Mouse (Mus musculus) ES-Bruce4 (cell line): ENCODE results near the gene Traf7. TPM values are rescaled to one million over a fixed set of nuclear protein-coding genes. Genes with fewer than 3 reads are reported as not detected.

ENCODE experiments used
- H3K27ac ChIP-seq: 2 replicates; pipeline ENCODE4 v1.5.1; 2012; ENCODE audit warnings: low read length, inconsistent platforms; ENCODE audit not compliant: insufficient read depth
- H3K27me3 ChIP-seq: 2 replicates; pipeline ENCODE4 v1.6.1; 2012; ENCODE audit warnings: mild to moderate bottlenecking, low read length, inconsistent platforms; ENCODE audit not compliant: control insufficient read depth, poor library complexity, insufficient read depth, severe bottlenecking
- H3K36me3 ChIP-seq: 2 replicates; pipeline ENCODE4 v1.6.1; 2012; ENCODE audit warnings: inconsistent platforms, mild to moderate bottlenecking, low read length, moderate library complexity; ENCODE audit not compliant: control insufficient read depth, poor library complexity, insufficient read depth, severe bottlenecking
- H3K4me1 ChIP-seq: one replicate; pipeline ENCODE4 v1.8.1; 2011; ENCODE audit warnings: low read length; ENCODE audit not compliant: control insufficient read depth, insufficient read depth
- H3K4me3 ChIP-seq: 2 replicates; pipeline ENCODE4 v1.5.1; 2011; ENCODE audit warnings: low read depth, mild to moderate bottlenecking, low read length
- H3K9ac ChIP-seq: 2 replicates; pipeline ENCODE4 v1.6.1; 2012; ENCODE audit warnings: low read depth, mild to moderate bottlenecking, inconsistent platforms; ENCODE audit not compliant: poor library complexity, severe bottlenecking
- H3K9me3 ChIP-seq: replicated peaks from 2 replicates; pipeline ENCODE4 v1.6.1; 2012; ENCODE audit warnings: mild to moderate bottlenecking, low read length, inconsistent platforms; ENCODE audit not compliant: control insufficient read depth, poor library complexity, insufficient read depth, severe bottlenecking
- CTCF ChIP-seq: IDR thresholded peaks from one replicate; pipeline ENCODE4 v1.8.1; 2011; ENCODE audit warnings: low read depth, low read length
- EP300 ChIP-seq: IDR thresholded peaks from 2 replicates; pipeline ENCODE4 v1.6.1; 2011; ENCODE audit warnings: low read depth, low read length; ENCODE audit not compliant: insufficient read depth
- POLR2A ChIP-seq: IDR thresholded peaks from one replicate; pipeline ENCODE4 v1.8.1; 2011; ENCODE audit warnings: low read length; ENCODE audit not compliant: insufficient read depth
- polyA plus RNA-seq: library from polyadenylated mRNA; stranded (reverse); fragments of >200 nt; gene quantifications from 2 replicates; pipeline ENCODE4 v1.2.4, GENCODE M21; 2011; ENCODE audit warnings: low read depth; ENCODE audit not compliant: missing spikeins, insufficient read depth, insufficient read length

Traf7 gene
- polyA plus RNA-seq, 1 experiment: 145 TPM

DNA sequence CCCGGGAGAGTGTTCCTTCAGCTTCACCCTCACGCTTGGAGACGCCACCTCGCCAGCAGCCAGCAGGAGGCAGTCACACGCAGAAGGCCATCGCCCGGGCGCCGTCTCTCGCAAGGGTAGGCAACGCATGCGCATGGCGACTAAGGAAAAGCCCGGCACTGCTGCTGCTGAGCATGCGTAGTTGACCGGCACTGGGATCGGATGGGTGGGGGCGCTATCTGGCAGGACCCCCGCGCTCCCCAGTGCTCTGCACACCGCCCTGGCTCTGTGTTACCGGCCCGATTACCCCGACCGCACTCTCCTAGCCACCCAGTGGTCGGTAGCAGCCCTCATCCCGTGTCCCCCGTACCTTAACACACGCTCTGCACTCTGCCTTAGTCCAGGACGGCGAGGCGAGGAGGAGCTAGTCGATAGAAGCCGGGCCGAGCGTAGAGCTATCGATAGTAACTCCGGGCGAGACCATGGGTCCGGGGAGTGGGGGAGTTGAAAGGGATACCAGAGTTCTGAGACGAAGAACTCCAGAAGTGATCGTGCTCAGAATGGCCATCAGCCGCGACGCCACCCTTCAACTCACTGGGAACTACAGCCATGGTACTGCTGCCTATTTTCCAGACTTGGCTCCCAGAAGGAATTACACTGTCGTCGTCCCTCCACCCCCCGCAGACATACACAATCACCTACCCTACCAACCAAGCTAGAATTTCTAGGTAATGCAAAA, 48.9 kb downstream of the Traf7 start, which contains the start of gene Mlst8:
Gene Mlst8, minus strand, starts transcription at position 416 of the 718 bp plus-strand sequence.
- 0 out of 2 replicates have a peak, but pooled peaks have one; percentile 34 for TF ChIP-seq EP300
- TF ChIP-seq CTCF: peak; percentile 92
- peak; percentile 37 for TF ChIP-seq POLR2A
- no peaks in the 10 kb centered on the region for H3K27me3 ChIP-seq
- peak within 1 kb of the TSS; percentile 94 for H3K4me3 ChIP-seq
- H3K27ac ChIP-seq: peak within 1 kb of the TSS; percentile 86
- H3K9ac ChIP-seq: peak within 1 kb of the TSS; percentile 70
- H3K9me3 ChIP-seq: no peaks in the 10 kb centered on the region
- H3K4me1 ChIP-seq: peaks cover 1% of the 10 kb centered on the region
- peaks cover 5% of the 10 kb centered on the region; the same call in 1 of the 2 replicates for H3K36me3 ChIP-seq

DNA sequence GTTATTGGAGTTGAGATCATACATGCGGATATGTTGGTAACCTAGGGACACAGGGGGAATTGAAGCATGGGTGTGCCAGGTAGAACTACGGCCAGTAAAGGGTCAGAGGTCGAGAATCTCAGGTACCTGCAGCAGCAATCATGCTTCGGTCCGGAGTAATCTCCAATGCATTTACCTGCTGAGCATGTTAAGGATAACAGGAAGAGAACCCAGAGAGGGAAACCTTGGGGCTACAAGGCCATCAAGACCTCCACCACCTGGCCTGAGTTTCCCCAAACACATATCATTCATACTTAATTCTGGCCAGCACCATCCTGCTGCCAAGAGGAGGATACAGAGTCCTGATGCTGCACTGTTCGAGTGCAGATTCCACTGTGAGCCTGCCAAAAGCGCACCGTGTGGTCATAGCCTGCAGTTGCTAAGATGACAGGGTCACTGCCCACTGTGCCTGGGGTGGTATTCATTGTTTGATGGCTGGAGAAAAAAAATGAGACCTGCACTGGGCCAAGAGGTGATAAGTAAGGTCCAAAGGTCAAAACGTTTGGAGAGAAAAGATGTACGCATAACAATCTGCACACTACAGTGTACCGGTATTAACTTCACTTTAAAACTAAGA, 49.6 kb downstream of the Traf7 start:
- Histone ChIP-seq H3K9me3 (no peaks in the 10 kb centered on the region), H3K36me3 (peaks cover 5% of the 10 kb centered on the region; the same call in 1 of the 2 replicates), H3K4me3 (peak overlapping the region; percentile 46), H3K4me1 (peaks cover 1% of the 10 kb centered on the region), H3K9ac (peak overlapping the region; percentile 20), H3K27ac (no peak overlapping the region), H3K27me3 (no peaks in the 10 kb centered on the region)
- TF ChIP-seq EP300 (no peak), CTCF (no peak), POLR2A (no peak)

DNA sequence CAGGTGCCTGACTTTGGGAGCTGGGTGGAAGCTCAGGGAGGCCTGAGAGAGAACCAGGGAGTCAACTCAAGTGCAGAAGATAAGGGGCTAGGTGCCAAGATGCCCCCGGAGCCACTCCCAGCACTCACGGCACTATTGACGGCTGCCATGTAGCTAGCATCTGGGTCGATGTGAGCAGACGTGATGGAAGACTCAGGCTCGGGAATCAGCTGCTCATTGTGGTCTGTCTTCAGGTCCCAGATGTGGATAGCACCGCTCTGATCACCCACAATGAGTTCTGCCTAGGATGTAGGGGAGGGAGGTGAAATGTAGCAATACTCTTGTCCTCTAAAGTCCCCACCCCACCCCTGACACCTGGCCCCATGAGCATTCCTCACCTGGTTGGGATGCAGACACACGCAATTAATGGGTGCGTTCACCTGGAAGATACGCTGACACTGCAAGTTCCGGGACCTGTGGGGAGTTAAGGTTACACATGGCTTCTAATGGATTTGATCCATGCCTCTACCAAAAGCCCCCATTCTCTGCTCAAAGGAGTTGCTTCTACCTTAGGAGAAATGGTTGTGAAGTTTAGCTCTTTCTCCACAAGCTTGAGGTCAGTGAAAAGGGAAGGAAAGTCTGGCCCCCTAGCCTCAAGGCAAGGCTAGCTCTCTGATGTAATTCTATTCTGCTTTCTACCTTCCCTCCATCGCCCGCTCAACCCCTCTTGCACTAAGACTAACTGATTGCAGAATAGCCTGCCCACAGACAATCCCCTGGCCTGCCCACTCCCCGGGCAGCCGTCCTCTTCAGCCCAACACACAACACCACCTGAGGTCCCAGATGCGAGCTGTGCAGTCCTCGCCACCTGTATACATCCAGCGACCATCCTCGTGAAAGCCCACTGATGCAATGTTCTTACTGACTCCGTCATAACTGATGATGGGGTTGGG, 50.4 kb downstream of the Traf7 start:
- no peak overlapping the region for H3K4me3 ChIP-seq
- no peaks in the 10 kb centered on the region for H3K27me3 ChIP-seq
- peaks cover 5% of the 10 kb centered on the region; the same call in 1 of the 2 replicates for H3K36me3 ChIP-seq
- TF ChIP-seq EP300 (no peak), CTCF (no peak), POLR2A (no peak)
- H3K27ac ChIP-seq: no peak overlapping the region
- H3K9me3 ChIP-seq: no peaks in the 10 kb centered on the region
- peaks cover 3% of the 10 kb centered on the region for H3K4me1 ChIP-seq
- no peak overlapping the region for H3K9ac ChIP-seq

DNA sequence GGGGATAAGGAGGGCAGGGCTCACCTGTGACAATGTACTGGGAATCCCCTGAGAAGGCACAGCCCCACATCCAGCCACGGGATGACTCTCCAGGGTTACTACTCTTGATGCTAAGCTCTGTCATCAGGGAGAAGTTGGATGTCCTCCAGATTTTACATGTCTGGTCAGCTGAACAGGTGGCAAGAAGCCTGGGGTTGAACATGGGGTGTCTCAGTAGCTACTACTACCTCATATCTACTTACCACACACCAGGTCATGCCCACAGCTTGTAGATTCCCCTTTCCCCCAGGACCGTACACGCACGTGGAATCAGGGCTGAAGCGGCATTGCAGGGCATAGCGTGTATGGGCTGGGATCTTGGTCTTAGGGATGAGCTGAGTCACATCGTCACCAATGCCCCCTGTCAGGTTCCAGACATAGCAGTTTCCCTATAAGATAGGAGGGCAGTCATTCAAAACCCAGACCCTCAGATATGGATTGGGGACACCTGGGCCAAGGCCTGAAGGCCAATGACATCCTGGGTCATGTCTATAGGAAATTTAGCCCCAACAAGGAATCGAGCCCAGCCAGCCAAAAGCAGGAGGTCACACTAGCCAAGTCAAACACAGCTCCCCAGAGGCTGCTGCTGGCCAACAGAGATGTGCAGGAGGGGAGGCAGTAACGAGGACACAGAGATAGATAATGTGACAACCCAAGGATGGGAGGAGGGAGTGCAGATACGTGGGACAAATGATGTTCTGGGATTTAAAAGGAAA, 51.5 kb downstream of the Traf7 start:
- H3K4me3 ChIP-seq: no peak overlapping the region
- H3K27me3 ChIP-seq: no peaks in the 10 kb centered on the region
- H3K27ac ChIP-seq: no peak overlapping the region
- H3K9ac ChIP-seq: no peak overlapping the region
- H3K4me1 ChIP-seq: peaks cover 3% of the 10 kb centered on the region
- peaks cover 5% of the 10 kb centered on the region; the same call in 1 of the 2 replicates for H3K36me3 ChIP-seq
- TF ChIP-seq POLR2A (no peak), EP300 (no peak), CTCF (no peak)
- no peaks in the 10 kb centered on the region for H3K9me3 ChIP-seq

DNA sequence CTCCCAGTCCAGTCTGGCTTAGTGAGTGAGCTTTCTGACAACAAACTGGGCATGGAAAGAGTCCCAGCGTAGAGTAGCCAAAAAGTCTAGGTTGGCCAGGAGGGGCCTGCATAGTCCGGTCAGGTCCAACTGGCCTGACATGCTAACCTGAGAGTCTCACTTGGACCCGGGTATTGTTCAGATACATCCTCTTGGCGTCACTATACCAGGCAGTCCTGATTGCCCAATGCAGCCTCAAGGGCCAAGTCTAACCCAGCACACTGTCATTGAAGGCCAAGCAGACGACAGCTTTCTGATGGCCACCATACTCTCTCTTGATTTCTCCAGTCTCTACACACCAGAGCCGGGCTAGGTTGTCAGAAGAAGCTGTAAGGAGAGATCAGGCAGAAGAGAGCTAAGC, 52.2 kb downstream of the Traf7 start:
- Histone ChIP-seq H3K4me3 (no peak overlapping the region), H3K27ac (no peak overlapping the region), H3K36me3 (peaks cover 5% of the 10 kb centered on the region; the same call in 1 of the 2 replicates), H3K9ac (no peak overlapping the region), H3K9me3 (no peaks in the 10 kb centered on the region), H3K4me1 (peaks cover 3% of the 10 kb centered on the region), H3K27me3 (no peaks in the 10 kb centered on the region)
- TF ChIP-seq EP300: no peak
- no peak for TF ChIP-seq POLR2A
- no peak for TF ChIP-seq CTCF
